Mouse (Mus musculus): Measurements from ENCODE around the gene 1810046K07Rik. TPM values are rescaled to one million over a fixed set of nuclear protein-coding genes. Genes with fewer than 3 reads are reported as not detected.

Gene 1810046K07Rik
- total RNA-seq, 2 experiments from 2014 or later = not detected

Other genes starting within 250 kb of the 1810046K07Rik start
- gene 4833427G06Rik, start 226.8 kb downstream of the 1810046K07Rik start, total RNA-seq (2021) = not detected
- gene Gm32742, start 163.4 kb downstream of the 1810046K07Rik start, total RNA-seq (2021) = not detected
- gene Pou2af1, start 115.2 kb downstream of the 1810046K07Rik start, total RNA-seq (2021) = under 1 TPM; 0.48 to 0.61 TPM
- gene Colca2, start 50.3 kb downstream of the 1810046K07Rik start, total RNA-seq (2021) = 1 to 10 TPM in 1 of 2 experiments, under 1 TPM in 1; 0.67 to 1.1 TPM

All from heart, postnatal 14 days (tissue).